In genomic region chr10:127294895-127295510, GRCm38 (mm10) we compare ENCODE assay signal across 23 mouse cellular contexts. TPM values are rescaled to one million over a fixed set of nuclear protein-coding genes. Genes with fewer than 3 reads are reported as not detected.
A peak's percentile ranks its signal among the peaks of the same experiment; 100 is the strongest.
DNase-seq lines count a peak whose midpoint lies in the region; ATAC-seq and TF ChIP-seq lines count a peak whose summit lies in the region.
"Had no signal": no experiment of that assay in that cellular context is flagged by ENCODE, and none has a peak within 500 bp of the region (broad histone marks: within the 10 kb centered on the region; RNA-seq: fewer than 3 reads in every experiment).

No protein-coding gene starts in this region.

- peaks cover 32% of the 10 kb centered on the region for H3K79me2 ChIP-seq in MEL (ENCODE audit: control insufficient read depth, insufficient read depth, low read length, poor library complexity)

- no peak for TF ChIP-seq EP300 in MEL (IDR thresholded peaks at IDR 0.05; ENCODE audit: low read depth in 1 of 2, low read length in 2 of 2)

- peaks cover 15% of the 10 kb centered on the region for H3K4me1 ChIP-seq in intestine, postnatal 0 days (replicated peaks; ENCODE audit: control insufficient read depth, insufficient read depth, low read length)
- peaks cover 16% of the 10 kb centered on the region for H3K4me1 ChIP-seq in intestine, embryonic 16.5 days (ENCODE audit: control insufficient read depth, insufficient read depth, low read length)
- H3K4me1 ChIP-seq in liver, embryonic 12.5 days, result peaks cover 40% of the 10 kb centered on the region
- H3K4me1 ChIP-seq in MEL (ENCODE audit: control insufficient read depth in 1 of 2, insufficient read depth in 2 of 2, low read length in 2 of 2), result peaks cover 0 to 16% of the 10 kb centered on the region in 2 experiments; a peak in 2 of 4 replicates

- H3K36me3 ChIP-seq in intestine, postnatal 0 days (ENCODE audit: control insufficient read depth, insufficient read depth), result peaks cover 65% of the 10 kb centered on the region
- H3K36me3 ChIP-seq in intestine, embryonic 16.5 days (ENCODE audit: control insufficient read depth, insufficient read depth, low read length), result peaks cover 20% of the 10 kb centered on the region
- peaks cover 80% of the 10 kb centered on the region for H3K36me3 ChIP-seq in liver, embryonic 12.5 days
- peaks cover 16 to 18% of the 10 kb centered on the region in 2 experiments for H3K36me3 ChIP-seq in MEL (ENCODE audit: control insufficient read depth in 1 of 2, insufficient read depth in 2 of 2, low read length in 2 of 2)

- H3K27ac ChIP-seq in intestine, postnatal 0 days (ENCODE audit: low read depth, low read length), result 0 out of 2 replicates have a peak overlapping the region, but pooled peaks have one; percentile 23
- H3K27ac ChIP-seq in intestine, embryonic 16.5 days (ENCODE audit: low read length), result no peak overlapping the region
- H3K27ac ChIP-seq in liver, embryonic 12.5 days, result 0 out of 2 replicates have a peak overlapping the region, but pooled peaks have one; percentile 37
- H3K27ac ChIP-seq in MEL (ENCODE audit: control insufficient read depth, low read depth, low read length), result peak overlapping the region; percentile 49
- H3K27ac ChIP-seq: embryonic facial prominence, embryonic 15.5 days; heart, embryonic 15.5 days; hindbrain, embryonic 13.5 days; kidney, postnatal 0 days; limb, embryonic 15.5 days; lung, embryonic 15.5 days had no signal

- TF ChIP-seq POLR2A in MEL (IDR thresholded peaks at IDR 0.05; ENCODE audit: control insufficient read depth in 1 of 2, insufficient read depth in 1 of 2, low read depth in 1 of 2, low read length in 2 of 2, poor library complexity in 1 of 2), result peak in 1 of 2 experiments; percentile 55; a peak in 2 of 4 replicates

- no peak overlapping the region for H3K4me3 ChIP-seq in intestine, postnatal 0 days (ENCODE audit: low read depth, low read length)
- H3K4me3 ChIP-seq in intestine, embryonic 16.5 days (ENCODE audit: low read length), result no peak overlapping the region
- H3K4me3 ChIP-seq in liver, embryonic 12.5 days, result no peak overlapping the region
- no peak overlapping the region for H3K4me3 ChIP-seq in MEL (ENCODE audit: control insufficient read depth in 1 of 2, insufficient read depth in 1 of 2, low read depth in 2 of 2, low read length in 2 of 2)
- H3K4me3 ChIP-seq: embryonic facial prominence, embryonic 15.5 days; heart, embryonic 15.5 days; hindbrain, embryonic 13.5 days; limb, embryonic 15.5 days; lung, embryonic 15.5 days had no signal

- no peak overlapping the region for H3K4me2 ChIP-seq in intestine, postnatal 0 days (replicated peaks; ENCODE audit: low read depth)
- no peak overlapping the region for H3K4me2 ChIP-seq in intestine, embryonic 16.5 days (ENCODE audit: low read depth, low read length)
- H3K4me2 ChIP-seq in liver, embryonic 12.5 days, result no peak overlapping the region
- H3K4me2 ChIP-seq: embryonic facial prominence, embryonic 15.5 days; heart, embryonic 15.5 days; hindbrain, embryonic 13.5 days; limb, embryonic 15.5 days; lung, embryonic 15.5 days had no signal

- H3K27me3 ChIP-seq in intestine, postnatal 0 days (replicated peaks; ENCODE audit: control insufficient read depth, insufficient read depth, low read length), result no peaks in the 10 kb centered on the region
- H3K27me3 ChIP-seq in intestine, embryonic 16.5 days (replicated peaks; ENCODE audit: control insufficient read depth, insufficient read depth, low read length), result no peaks in the 10 kb centered on the region
- H3K27me3 ChIP-seq in liver, embryonic 12.5 days (replicated peaks), result no peaks in the 10 kb centered on the region
- H3K27me3 ChIP-seq in MEL (ENCODE audit: control insufficient read depth in 1 of 2, insufficient read depth in 2 of 2, low read length in 2 of 2), result no peaks in the 10 kb centered on the region
- H3K27me3 ChIP-seq: embryonic facial prominence, embryonic 15.5 days; heart, embryonic 15.5 days; hindbrain, embryonic 13.5 days; limb, embryonic 15.5 days; lung, embryonic 15.5 days had no signal

- no peak for TF ChIP-seq RAD21 in MEL (IDR thresholded peaks at IDR 0.05; ENCODE audit: low read depth, low read length)

- 85% methylated on average over 10 of the region's 10 CpGs for WGBS in intestine, postnatal 0 days
- 88% methylated on average over 10 of the region's 10 CpGs for WGBS in intestine, embryonic 16.5 days
- 88% methylated on average over 10 of the region's 10 CpGs for WGBS in liver, embryonic 12.5 days (ENCODE audit: insufficient replicate concordance)

- peak; percentile 30 to 67 for DNase-seq in adrenal gland, adult (ENCODE audit: inconsistent age in 2 of 2, low spot score in 1 of 2)
- no peak for DNase-seq in adrenal gland, postnatal 10 days
- no peak for DNase-seq in liver
- DNase-seq in MEL (ENCODE audit: low read depth, low spot score), result no peak
- DNase-seq in embryo, embryonic 9.5 days (ENCODE audit: extremely low spot score), result no peak
- DNase-seq: adrenal gland, adult 8-10 months; cerebellum, adult 8-10 months; forebrain, postnatal 0 days; gastrocnemius, postnatal 25 days; heart, postnatal 36 days; left cerebral cortex, postnatal 4 days; lung, postnatal 36 days; right cerebral cortex, postnatal 14 days; spleen, adult 18-20 months had no signal

- H3K9me3 ChIP-seq in intestine, postnatal 0 days (ENCODE audit: control insufficient read depth), result no peaks in the 10 kb centered on the region
- H3K9me3 ChIP-seq in intestine, embryonic 16.5 days (ENCODE audit: control insufficient read depth, low read length), result no peaks in the 10 kb centered on the region
- H3K9me3 ChIP-seq in liver, embryonic 12.5 days (replicated peaks), result no peaks in the 10 kb centered on the region
- H3K9me3 ChIP-seq in MEL (replicated peaks; ENCODE audit: insufficient read depth, low read length), result no peaks in the 10 kb centered on the region
- H3K9me3 ChIP-seq: embryonic facial prominence, embryonic 15.5 days; heart, embryonic 15.5 days; hindbrain, embryonic 13.5 days; limb, embryonic 15.5 days; lung, embryonic 15.5 days had no signal

- ATAC-seq in intestine, postnatal 0 days, result no peak
- no peak for ATAC-seq in intestine, embryonic 16.5 days
- no peak for ATAC-seq in liver, embryonic 12.5 days
- ATAC-seq: forebrain, postnatal 0 days had no signal

- no peak for TF ChIP-seq CTCF in intestine, postnatal 0 days (IDR thresholded peaks at IDR 0.05; ENCODE audit: low read depth)
- no peak for TF ChIP-seq CTCF in MEL (IDR thresholded peaks at IDR 0.05 in 2 of 3, conservative IDR thresholded peaks at IDR 0.05 in 1 of 3; ENCODE audit: control insufficient read depth in 1 of 3, insufficient read depth in 1 of 3, low read depth in 2 of 3, low read length in 3 of 3, poor library complexity in 1 of 3, severe bottlenecking in 1 of 3)

- H3K9ac ChIP-seq in intestine, postnatal 0 days (ENCODE audit: low read depth, low read length), result no peak overlapping the region
- no peak overlapping the region for H3K9ac ChIP-seq in intestine, embryonic 16.5 days (ENCODE audit: low read depth, low read length)
- H3K9ac ChIP-seq in liver, embryonic 12.5 days, result no peak overlapping the region
- H3K9ac ChIP-seq in MEL (ENCODE audit: control insufficient read depth, low read depth, low read length, poor library complexity, severe bottlenecking), result no peak overlapping the region
- H3K9ac ChIP-seq: embryonic facial prominence, embryonic 15.5 days; forebrain, postnatal 0 days; heart, embryonic 15.5 days; hindbrain, embryonic 13.5 days; limb, embryonic 15.5 days; lung, embryonic 15.5 days had no signal

RNA-seq across cellular contexts. Expression of gene Mbd6, which starts 6.2 kb away (rescaled TPM):
- total RNA-seq in adrenal gland, postnatal 10 days (2021), result 10 to 100 TPM; 42.9 to 66.4 TPM
- 8.7 and 12.8 TPM in 2 replicates for polyA plus RNA-seq in intestine, postnatal 0 days (2015; fragmentation: Nextera tagmentation; extraction: Ambion mirVana)
- polyA plus RNA-seq in intestine, embryonic 16.5 days (2015; fragmentation: Nextera tagmentation; extraction: Ambion mirVana), result 9.9 and 11.1 TPM in 2 replicates
- 8.5 and 9.8 TPM in 2 replicates for polyA plus RNA-seq in liver, embryonic 12.5 days (2016; fragmentation: Nextera tagmentation; extraction: Ambion mirVana)
- total RNA-seq in MEL (2012; rRNA removed), result 4.2 and 5.0 TPM in 2 replicates
- polyA plus RNA-seq in MEL (2012; ENCODE audit: insufficient read depth in 1 of 2, insufficient read length in 2 of 2, low read depth in 1 of 2, low replicate concordance in 2 of 2, missing spikeins in 1 of 2), result 10 to 100 TPM in 1 of 2 experiments, not detected in 1; 44.8 TPM

RNA-seq across cellular contexts. Expression of gene Mars, which starts 16.6 kb away (rescaled TPM):
- 10 to 100 TPM; 82.6 to 86.3 TPM for total RNA-seq in adrenal gland, postnatal 10 days (2021)
- 47.2 and 50.7 TPM in 2 replicates for polyA plus RNA-seq in intestine, postnatal 0 days (2015; fragmentation: Nextera tagmentation; extraction: Ambion mirVana)
- 96.8 and 108 TPM in 2 replicates for polyA plus RNA-seq in intestine, embryonic 16.5 days (2015; fragmentation: Nextera tagmentation; extraction: Ambion mirVana)
- 192 and 193 TPM in 2 replicates for polyA plus RNA-seq in liver, embryonic 12.5 days (2016; fragmentation: Nextera tagmentation; extraction: Ambion mirVana)
- 147 and 162 TPM in 2 replicates for total RNA-seq in MEL (2012; rRNA removed)
- 100 to 1,000 TPM in 1 of 2 experiments, not detected in 1; 195 TPM for polyA plus RNA-seq in MEL (2012; ENCODE audit: insufficient read depth in 1 of 2, insufficient read length in 2 of 2, low read depth in 1 of 2, low replicate concordance in 2 of 2, missing spikeins in 1 of 2)

RNA-seq across cellular contexts. Expression of gene Arhgap9, which starts 26.8 kb away (rescaled TPM):
- 1 to 10 TPM; 6.5 to 6.6 TPM for total RNA-seq in adrenal gland, postnatal 10 days (2021)
- 9.5 and 12.0 TPM in 2 replicates for polyA plus RNA-seq in intestine, postnatal 0 days (2015; fragmentation: Nextera tagmentation; extraction: Ambion mirVana)
- polyA plus RNA-seq in intestine, embryonic 16.5 days (2015; fragmentation: Nextera tagmentation; extraction: Ambion mirVana), result 7.9 and 9.0 TPM in 2 replicates
- 15.9 and 16.9 TPM in 2 replicates for polyA plus RNA-seq in liver, embryonic 12.5 days (2016; fragmentation: Nextera tagmentation; extraction: Ambion mirVana)
- total RNA-seq in MEL (2012; rRNA removed), result 24.4 and 27.7 TPM in 2 replicates
- polyA plus RNA-seq in MEL (2012; ENCODE audit: insufficient read depth in 1 of 2, insufficient read length in 2 of 2, low read depth in 1 of 2, low replicate concordance in 2 of 2, missing spikeins in 1 of 2), result 10 to 100 TPM in 1 of 2 experiments, not detected in 1; 41.1 TPM

RNA-seq across cellular contexts. Expression of gene Dctn2, which starts 28.8 kb away (rescaled TPM):
- total RNA-seq in adrenal gland, postnatal 10 days (2021), result 100 to 1,000 TPM; 151 to 164 TPM
- 143 and 147 TPM in 2 replicates for polyA plus RNA-seq in intestine, postnatal 0 days (2015; fragmentation: Nextera tagmentation; extraction: Ambion mirVana)
- polyA plus RNA-seq in intestine, embryonic 16.5 days (2015; fragmentation: Nextera tagmentation; extraction: Ambion mirVana), result 162 and 170 TPM in 2 replicates
- 95.5 and 96.1 TPM in 2 replicates for polyA plus RNA-seq in liver, embryonic 12.5 days (2016; fragmentation: Nextera tagmentation; extraction: Ambion mirVana)
- total RNA-seq in MEL (2012; rRNA removed), result 223 and 240 TPM in 2 replicates
- polyA plus RNA-seq in MEL (2012; ENCODE audit: insufficient read depth in 1 of 2, insufficient read length in 2 of 2, low read depth in 1 of 2, low replicate concordance in 2 of 2, missing spikeins in 1 of 2), result 100 to 1,000 TPM in 1 of 2 experiments, not detected in 1; 297 TPM

RNA-seq across cellular contexts. Expression of gene Kif5a, which starts 31.9 kb away (rescaled TPM):
- total RNA-seq in adrenal gland, postnatal 10 days (2021), result 10 to 100 TPM in 1 of 2 experiments, 1 to 10 TPM in 1; 7.4 to 16.9 TPM
- polyA plus RNA-seq in intestine, postnatal 0 days (2015; fragmentation: Nextera tagmentation; extraction: Ambion mirVana), result 2.7 and 3.7 TPM in 2 replicates
- 5.2 and 5.3 TPM in 2 replicates for polyA plus RNA-seq in intestine, embryonic 16.5 days (2015; fragmentation: Nextera tagmentation; extraction: Ambion mirVana)
- polyA plus RNA-seq in liver, embryonic 12.5 days (2016; fragmentation: Nextera tagmentation; extraction: Ambion mirVana), result 0.08 and 0.12 TPM in 2 replicates
- 0.42 and 0.52 TPM in 2 replicates for total RNA-seq in MEL (2012; rRNA removed)
- 1 to 10 TPM in 1 of 2 experiments, not detected in 1; 1.3 TPM for polyA plus RNA-seq in MEL (2012; ENCODE audit: insufficient read depth in 1 of 2, insufficient read length in 2 of 2, low read depth in 1 of 2, low replicate concordance in 2 of 2, missing spikeins in 1 of 2)

Comparison
In these comparisons a context has a peak if more than half of its experiments do, and no peak if none do; other contexts are left out.
1. DNase-seq: peak in adrenal gland, adult (2 of 2); none in adrenal gland, postnatal 10 days (single experiment), liver (single experiment), MEL (single experiment) and embryo, embryonic 9.5 days (single experiment).